Mouse (Mus musculus): ENCODE measurements around the gene Rnf222.

DNA sequence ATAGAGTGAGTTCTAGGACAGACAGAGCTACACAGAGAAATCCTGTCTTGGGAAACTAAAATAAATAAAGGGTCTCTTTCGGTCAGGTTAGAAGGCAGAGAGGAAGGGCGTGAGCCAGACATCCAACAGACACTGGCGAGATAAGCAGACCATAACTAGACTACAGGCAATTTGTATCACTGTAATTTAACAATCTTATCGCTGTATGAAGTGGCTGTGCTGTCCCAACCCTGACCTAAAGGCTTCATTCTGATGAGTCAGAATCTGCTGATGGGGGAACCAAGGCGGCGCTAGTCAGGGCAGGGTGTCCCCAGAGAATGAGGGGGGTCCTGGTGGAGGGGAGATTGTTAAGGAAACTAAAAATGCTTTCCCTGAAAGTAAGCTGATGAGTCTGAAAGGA, 10.4 kb downstream of the Rnf222 start:
- TF ChIP-seq CTCF (IDR thresholded peaks at IDR 0.05; ENCODE audit: low read depth) (no peak; the same call in 1 of the 2 replicates), EP300 (IDR thresholded peaks at IDR 0.05; ENCODE audit: low read depth) (peak; percentile 29)
